Mouse (Mus musculus): ENCODE measurements around the gene Hus1b.

The Hus1b gene

GRCm38 (mm10) chr13:30947540-30947939 is at the start of gene Hus1b:
Gene Hus1b (minus strand): TSS chr13:30947759.
- Histone ChIP-seq H3K36me3 (ENCODE audit: control insufficient read depth, insufficient read depth, low read length, poor library complexity, severe bottlenecking) (no peaks in the 10 kb centered on the region), H3K27me3 (ENCODE audit: control insufficient read depth, insufficient read depth, low read length, poor library complexity, severe bottlenecking) (no peaks in the 10 kb centered on the region)
- DNase-seq (ENCODE audit: low read depth, low spot score) = no peak

GRCm38 (mm10) chr13:30994249-30994858 is 46.8 kb upstream of the Hus1b start:
- no peaks in the 10 kb centered on the region for H3K27me3 ChIP-seq (ENCODE audit: control insufficient read depth, insufficient read depth, low read length, poor library complexity, severe bottlenecking)
- no peak for DNase-seq (ENCODE audit: low read depth, low spot score)
- H3K36me3 ChIP-seq (ENCODE audit: control insufficient read depth, insufficient read depth, low read length, poor library complexity, severe bottlenecking) = no peaks in the 10 kb centered on the region

GRCm38 (mm10) chr13:30993819-30994218 is 46.3 kb upstream of the Hus1b start:
- peak; percentile 73 for DNase-seq (ENCODE audit: low read depth, low spot score)
- H3K36me3 ChIP-seq (ENCODE audit: control insufficient read depth, insufficient read depth, low read length, poor library complexity, severe bottlenecking) = no peaks in the 10 kb centered on the region
- no peaks in the 10 kb centered on the region for H3K27me3 ChIP-seq (ENCODE audit: control insufficient read depth, insufficient read depth, low read length, poor library complexity, severe bottlenecking)

GRCm38 (mm10) chr13:30990233-30990632 is 42.7 kb upstream of the Hus1b start:
- Histone ChIP-seq H3K36me3 (ENCODE audit: control insufficient read depth, insufficient read depth, low read length, poor library complexity, severe bottlenecking) (no peaks in the 10 kb centered on the region), H3K27me3 (ENCODE audit: control insufficient read depth, insufficient read depth, low read length, poor library complexity, severe bottlenecking) (0 out of 2 replicates have a peak, but pooled peaks cover 2% of the 10 kb centered on the region)
- no peak for DNase-seq (ENCODE audit: low read depth, low spot score)

GRCm38 (mm10) chr13:30989710-30990109 is 42.2 kb upstream of the Hus1b start:
- no peak for DNase-seq (ENCODE audit: low read depth, low spot score)
- H3K27me3 ChIP-seq (ENCODE audit: control insufficient read depth, insufficient read depth, low read length, poor library complexity, severe bottlenecking) = 0 out of 2 replicates have a peak, but pooled peaks cover 2% of the 10 kb centered on the region
- no peaks in the 10 kb centered on the region for H3K36me3 ChIP-seq (ENCODE audit: control insufficient read depth, insufficient read depth, low read length, poor library complexity, severe bottlenecking)

GRCm38 (mm10) chr13:30987686-30988085 is 40.1 kb upstream of the Hus1b start:
- H3K27me3 ChIP-seq (ENCODE audit: control insufficient read depth, insufficient read depth, low read length, poor library complexity, severe bottlenecking) = 0 out of 2 replicates have a peak, but pooled peaks cover 2% of the 10 kb centered on the region
- DNase-seq (ENCODE audit: low read depth, low spot score) = no peak
- no peaks in the 10 kb centered on the region for H3K36me3 ChIP-seq (ENCODE audit: control insufficient read depth, insufficient read depth, low read length, poor library complexity, severe bottlenecking)

- Histone ChIP-seq H3K27me3 (ENCODE audit: control insufficient read depth, insufficient read depth, low read length, poor library complexity, severe bottlenecking) (0 out of 2 replicates have a peak, but pooled peaks cover 2% of the 10 kb centered on the region), H3K36me3 (ENCODE audit: control insufficient read depth, insufficient read depth, low read length, poor library complexity, severe bottlenecking) (no peaks in the 10 kb centered on the region)
- DNase-seq (ENCODE audit: low read depth, low spot score) = peak; percentile 48
Observed at GRCm38 (mm10) chr13:30986934-30987455, 39.4 kb upstream of the Hus1b start.

GRCm38 (mm10) chr13:30985598-30986466 is 38.3 kb upstream of the Hus1b start:
- Histone ChIP-seq H3K27me3 (ENCODE audit: control insufficient read depth, insufficient read depth, low read length, poor library complexity, severe bottlenecking) (0 out of 2 replicates have a peak, but pooled peaks cover 2% of the 10 kb centered on the region), H3K36me3 (ENCODE audit: control insufficient read depth, insufficient read depth, low read length, poor library complexity, severe bottlenecking) (no peaks in the 10 kb centered on the region)
- no peak for DNase-seq (ENCODE audit: low read depth, low spot score)

- Histone ChIP-seq H3K27me3 (ENCODE audit: control insufficient read depth, insufficient read depth, low read length, poor library complexity, severe bottlenecking) (0 out of 2 replicates have a peak, but pooled peaks cover 2% of the 10 kb centered on the region), H3K36me3 (ENCODE audit: control insufficient read depth, insufficient read depth, low read length, poor library complexity, severe bottlenecking) (no peaks in the 10 kb centered on the region)
- DNase-seq (ENCODE audit: low read depth, low spot score) = no peak
Observed at GRCm38 (mm10) chr13:30985275-30985597, 37.7 kb upstream of the Hus1b start.

GRCm38 (mm10) chr13:30981666-30982065 is 34.1 kb upstream of the Hus1b start:
- Histone ChIP-seq H3K27me3 (ENCODE audit: control insufficient read depth, insufficient read depth, low read length, poor library complexity, severe bottlenecking) (0 out of 2 replicates have a peak, but pooled peaks cover 2% of the 10 kb centered on the region), H3K36me3 (ENCODE audit: control insufficient read depth, insufficient read depth, low read length, poor library complexity, severe bottlenecking) (no peaks in the 10 kb centered on the region)
- peak; percentile 75 for DNase-seq (ENCODE audit: low read depth, low spot score)

- no peaks in the 10 kb centered on the region for H3K36me3 ChIP-seq (ENCODE audit: control insufficient read depth, insufficient read depth, low read length, poor library complexity, severe bottlenecking)
Observed at GRCm38 (mm10) chr13:30978224-30978623, 30.7 kb upstream of the Hus1b start.

GRCm38 (mm10) chr13:30976536-30977084 is 29.1 kb upstream of the Hus1b start:
- H3K36me3 ChIP-seq (ENCODE audit: control insufficient read depth, insufficient read depth, low read length, poor library complexity, severe bottlenecking) = no peaks in the 10 kb centered on the region
- no peak for DNase-seq (ENCODE audit: low read depth, low spot score)
- H3K27me3 ChIP-seq (ENCODE audit: control insufficient read depth, insufficient read depth, low read length, poor library complexity, severe bottlenecking) = no peaks in the 10 kb centered on the region

More at GRCm38 (mm10) chr13:30978224-30978623, 30.7 kb upstream of the Hus1b start:
- DNase-seq (ENCODE audit: low read depth, low spot score) = no peak
- no peaks in the 10 kb centered on the region for H3K27me3 ChIP-seq (ENCODE audit: control insufficient read depth, insufficient read depth, low read length, poor library complexity, severe bottlenecking)

- H3K27me3 ChIP-seq (ENCODE audit: control insufficient read depth, insufficient read depth, low read length, poor library complexity, severe bottlenecking) = no peaks in the 10 kb centered on the region
- DNase-seq (ENCODE audit: low read depth, low spot score) = no peak
- no peaks in the 10 kb centered on the region for H3K36me3 ChIP-seq (ENCODE audit: control insufficient read depth, insufficient read depth, low read length, poor library complexity, severe bottlenecking)
Observed at GRCm38 (mm10) chr13:30974247-30974630, 26.7 kb upstream of the Hus1b start.

GRCm38 (mm10) chr13:30973501-30974246 is 26.1 kb upstream of the Hus1b start, which contains the start of the genes Exoc2 and Gm5447:
Gene Exoc2 (minus strand): TSS chr13:30974093.
Gene Gm5447 (plus strand): TSS chr13:30974204.
- DNase-seq (ENCODE audit: low read depth, low spot score) = peak; percentile 81

More at GRCm38 (mm10) chr13:30973501-30974246, 26.1 kb upstream of the Hus1b start, which contains the start of the genes Exoc2 and Gm5447:
- H3K27me3 ChIP-seq (ENCODE audit: control insufficient read depth, insufficient read depth, low read length, poor library complexity, severe bottlenecking) = no peaks in the 10 kb centered on the region
- H3K36me3 ChIP-seq (ENCODE audit: control insufficient read depth, insufficient read depth, low read length, poor library complexity, severe bottlenecking) = no peaks in the 10 kb centered on the region

Data from splenic B cell, adult 2 months (primary cell).